Mouse (Mus musculus) thymus, adult 2 months (tissue): ENCODE measurements around the gene Rnasek. TPM values are rescaled to one million over a fixed set of nuclear protein-coding genes. Genes with fewer than 3 reads are reported as not detected.

ENCODE experiments used
- DNase-seq: peaks from one replicate; pipeline ENCODE4 v3.0.0; 2021
- H3K27ac ChIP-seq: fragments of 200-500 bp; 2 replicates; pipeline ENCODE4 v1.5.1; 2012; ENCODE audit warnings: low read length, control low read depth; ENCODE audit not compliant: control insufficient read depth, insufficient read depth
- H3K27me3 ChIP-seq: fragments of 200-500 bp; 2 replicates; pipeline ENCODE4 v1.6.1; 2012; ENCODE audit warnings: mild to moderate bottlenecking, low read length, moderate library complexity, mixed read lengths; ENCODE audit not compliant: control insufficient read depth, insufficient read depth
- H3K36me3 ChIP-seq: fragments of 200-500 bp; 2 replicates; pipeline ENCODE4 v1.6.1; 2012; ENCODE audit warnings: mild to moderate bottlenecking, low read length, moderate library complexity; ENCODE audit not compliant: control insufficient read depth, insufficient read depth
- H3K4me1 ChIP-seq: fragments of 200-500 bp; replicated peaks from 2 replicates; pipeline ENCODE4 v1.6.1; 2012; ENCODE audit warnings: low read length; ENCODE audit not compliant: control insufficient read depth, insufficient read depth
- H3K4me3 ChIP-seq: fragments of 200-500 bp; 2 replicates; pipeline ENCODE4 v1.5.1; 2012; ENCODE audit warnings: mild to moderate bottlenecking, low read length, control low read depth, moderate library complexity; ENCODE audit not compliant: control insufficient read depth, insufficient read depth
- CTCF ChIP-seq: fragments of 200-500 bp; IDR thresholded peaks from 2 replicates; pipeline ENCODE4 v1.5.1; 2012; ENCODE audit warnings: mild to moderate bottlenecking, control low read depth, low read length, moderate library complexity, borderline replicate concordance; ENCODE audit not compliant: control insufficient read depth, poor library complexity, insufficient read depth; ENCODE audit errors: extremely low read depth
- POLR2A ChIP-seq: fragments of 200-500 bp; IDR thresholded peaks from 2 replicates; pipeline ENCODE4 v1.6.1; 2012; ENCODE audit warnings: mild to moderate bottlenecking, low read length, control low read depth, moderate library complexity; ENCODE audit not compliant: control insufficient read depth, poor library complexity, insufficient read depth; ENCODE audit errors: extremely low read depth
- WGBS: fragments of 180-500 bp; shearing (Covaris S2); methylation state at CpG from one replicate; pipeline ENCODE4 v1.1.7; 2018; 5-methylcytosine and 5-hydroxymethylcytosine counted together
- polyA plus RNA-seq: library from polyadenylated mRNA; depleted of rRNA; stranded (reverse); fragments of >200 nt; gene quantifications from 2 replicates; pipeline ENCODE4 v1.2.3, GENCODE M21; 2012

Gene Rnasek
- polyA plus RNA-seq, 1 experiment: 186 TPM

GRCm38 (mm10) chr11:70254931-70255531, 15.4 kb upstream of the Rnasek start, which contains the start of gene Alox12:
Alox12 (minus strand) TSS chr11:70255353.
- H3K27me3 ChIP-seq: peaks cover 15% of the 10 kb centered on the region
- no peaks in the 10 kb centered on the region for H3K36me3 ChIP-seq
- DNase-seq: no peak
- TF ChIP-seq CTCF (0 out of 2 replicates have a peak, but pooled peaks have one; percentile 19), POLR2A (no peak)
- 30% methylated on average over 25 of the region's 25 CpGs for WGBS
- no peak within 1 kb of the TSS for H3K4me3 ChIP-seq
- H3K4me1 ChIP-seq: peaks cover 14% of the 10 kb centered on the region
- no peak within 1 kb of the TSS for H3K27ac ChIP-seq

DNA sequence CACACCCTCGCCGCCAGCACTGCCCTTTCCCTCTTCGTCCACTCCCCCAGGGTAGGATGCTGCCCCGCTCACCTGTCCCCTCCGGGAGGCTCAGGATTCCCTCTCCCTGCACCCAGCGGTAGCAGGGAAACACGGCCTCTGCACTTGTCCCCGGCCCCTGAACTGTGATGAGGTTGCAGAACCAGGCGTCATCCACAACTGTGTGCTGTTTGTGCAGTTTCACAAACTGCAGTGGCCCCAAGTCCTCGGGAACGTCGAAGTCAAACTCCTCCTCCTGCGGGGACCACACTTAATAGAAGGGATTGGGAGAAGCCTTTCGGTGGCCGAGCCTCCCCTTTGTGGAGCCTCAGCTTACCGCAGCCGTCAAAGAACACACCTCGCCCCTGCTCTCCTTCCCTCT, 14.7 kb upstream of the Rnasek start:
- Histone ChIP-seq H3K4me1 (peaks cover 14% of the 10 kb centered on the region), H3K27ac (no peak overlapping the region), H3K27me3 (peaks cover 15% of the 10 kb centered on the region), H3K36me3 (no peaks in the 10 kb centered on the region), H3K4me3 (no peak overlapping the region)
- DNase-seq: no peak
- WGBS: 7% methylated on average over 18 of the region's 18 CpGs
- TF ChIP-seq CTCF (no peak), POLR2A (no peak)

GRCm38 (mm10) chr11:70251853-70252252, 12.2 kb upstream of the Rnasek start:
- no peaks in the 10 kb centered on the region for H3K36me3 ChIP-seq
- peaks cover 14% of the 10 kb centered on the region for H3K4me1 ChIP-seq
- H3K27me3 ChIP-seq: peaks cover 15% of the 10 kb centered on the region
- no peak for DNase-seq
- H3K27ac ChIP-seq: no peak overlapping the region
- no peak for TF ChIP-seq POLR2A
- TF ChIP-seq CTCF: no peak
- no peak overlapping the region for H3K4me3 ChIP-seq
- WGBS: 94% methylated on average over 8 of the region's 8 CpGs

GRCm38 (mm10) chr11:70250150-70250549, 10.5 kb upstream of the Rnasek start:
- TF ChIP-seq CTCF: no peak
- TF ChIP-seq POLR2A: no peak
- H3K27ac ChIP-seq: no peak overlapping the region
- no peak for DNase-seq
- 37% methylated on average over 11 of the region's 11 CpGs for WGBS
- no peak overlapping the region for H3K4me3 ChIP-seq
- peaks cover 13% of the 10 kb centered on the region for H3K4me1 ChIP-seq
- H3K27me3 ChIP-seq: peaks cover 15% of the 10 kb centered on the region
- no peaks in the 10 kb centered on the region for H3K36me3 ChIP-seq

DNA sequence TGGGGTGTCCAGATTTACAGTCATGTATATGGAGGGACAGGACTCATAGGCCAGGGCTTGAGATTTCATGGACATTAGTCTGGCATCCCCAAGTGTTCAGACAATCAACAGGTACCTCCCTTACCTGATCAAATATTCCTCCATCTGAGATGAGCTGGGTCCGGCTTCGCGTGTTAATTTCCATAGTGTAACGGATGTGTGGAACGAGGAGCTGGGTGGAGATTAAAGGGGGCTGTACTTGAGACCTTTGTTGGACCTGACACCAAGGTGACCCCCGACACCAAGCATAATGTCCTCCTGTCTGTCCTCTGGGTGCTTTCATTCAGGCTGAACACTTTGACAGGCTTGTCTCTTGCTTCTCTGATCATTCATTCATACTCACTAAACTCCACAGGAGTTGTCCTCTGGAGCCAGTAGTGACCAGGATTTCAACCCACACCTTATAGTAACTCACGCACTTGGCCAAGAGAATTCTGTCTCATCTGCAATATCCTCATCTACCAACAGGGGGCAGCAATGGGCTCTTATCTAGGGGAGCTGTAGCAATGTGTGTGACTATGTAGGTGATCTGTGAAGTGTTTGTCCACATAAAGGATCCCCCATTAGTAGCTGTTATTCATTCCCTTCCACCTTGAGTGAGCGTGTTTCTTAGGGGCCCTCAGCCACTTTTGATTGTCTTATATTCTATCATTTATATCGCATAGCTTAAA, 7.6 kb upstream of the Rnasek start:
- no peak overlapping the region for H3K27ac ChIP-seq
- 60% methylated on average over 9 of the region's 9 CpGs for WGBS
- H3K4me3 ChIP-seq: no peak overlapping the region
- no peaks in the 10 kb centered on the region for H3K27me3 ChIP-seq
- no peaks in the 10 kb centered on the region for H3K36me3 ChIP-seq
- TF ChIP-seq CTCF (no peak), POLR2A (no peak)
- peak; percentile 87 for DNase-seq
- no peaks in the 10 kb centered on the region; the same call in 1 of the 2 replicates for H3K4me1 ChIP-seq

GRCm38 (mm10) chr11:70242591-70242990, 2.9 kb upstream of the Rnasek start:
- peaks cover 15% of the 10 kb centered on the region for H3K4me1 ChIP-seq
- no peak overlapping the region for H3K4me3 ChIP-seq
- no peak for DNase-seq
- no peak overlapping the region for H3K27ac ChIP-seq
- 77% methylated on average over 11 of the region's 11 CpGs for WGBS
- H3K36me3 ChIP-seq: no peaks in the 10 kb centered on the region
- TF ChIP-seq POLR2A: no peak
- TF ChIP-seq CTCF: no peak
- H3K27me3 ChIP-seq: no peaks in the 10 kb centered on the region
